Mouse (Mus musculus) right cerebral cortex, adult 2 months (tissue): ENCODE results near the gene Defb6.

Experiments used
- DNase-seq, 2 experiments: peaks; one replicate each; pipeline ENCODE4 v3.0.0; 2021 to 2022; ENCODE audit warnings: low spot score in 2 of 2

Gene Defb6

GRCm38 (mm10) chr8:19225161-19225560 is at the start of gene Defb6:
Defb6 (plus strand) TSS chr8:19225478.
- DNase-seq = no peak

GRCm38 (mm10) chr8:19238101-19238500 is 12.8 kb downstream of the Defb6 start:
- DNase-seq = no peak

- DNase-seq = no peak
Measured at GRCm38 (mm10) chr8:19239616-19240015, 14.3 kb downstream of the Defb6 start, which contains the start of gene Defb46. Defb46 (plus strand) TSS chr8:19239916.

- DNase-seq = no peak
Measured at GRCm38 (mm10) chr8:19247280-19247679, 22.0 kb downstream of the Defb6 start, which contains the start of gene Defb5. Defb5 (plus strand) TSS chr8:19247580.

GRCm38 (mm10) chr8:19258136-19258535 is 32.9 kb downstream of the Defb6 start:
- DNase-seq = no peak

GRCm38 (mm10) chr8:19259667-19260066 is 34.4 kb downstream of the Defb6 start:
- no peak for DNase-seq
